29 mouse cellular contexts compared by ENCODE assay signal in the genomic region with DNA sequence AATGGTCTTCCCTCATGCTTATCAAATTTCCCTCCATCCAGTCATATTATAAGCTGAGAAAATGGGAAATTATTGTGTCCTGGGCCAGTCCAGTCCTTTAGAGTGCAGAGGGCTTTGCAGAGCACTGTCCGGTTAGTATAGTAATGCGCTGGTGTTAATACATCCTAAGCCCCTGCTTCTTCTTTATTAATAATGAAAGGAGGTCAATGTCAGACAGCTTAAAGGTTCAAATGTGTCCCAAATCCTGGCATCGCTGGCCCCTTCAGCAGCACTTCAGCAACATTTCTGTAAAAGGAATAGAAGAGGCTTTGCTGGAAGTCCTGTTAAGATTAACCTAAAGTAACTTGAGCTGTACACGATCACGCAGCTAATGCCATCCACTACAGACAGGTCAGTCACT. TPM values are rescaled to one million over a fixed set of nuclear protein-coding genes. Genes with fewer than 3 reads are reported as not detected.
"Had no signal": no experiment of that assay in that cellular context is flagged by ENCODE, and none has a peak within 500 bp of the region (broad histone marks: within the 10 kb centered on the region; RNA-seq: fewer than 3 reads in every experiment).

No protein-coding gene starts in this region.

- H3K4me3 ChIP-seq: embryonic facial prominence, embryonic 10.5 days; embryonic facial prominence, embryonic 12.5 days; embryonic facial prominence, embryonic 13.5 days; embryonic facial prominence, embryonic 15.5 days; erythroblast, embryonic 14.5 days; forebrain, embryonic 10.5 days; forebrain, embryonic 12.5 days; forebrain, embryonic 13.5 days; forebrain, embryonic 15.5 days; gastrocnemius, adult 2 months had no signal

- ATAC-seq: forebrain, embryonic 13.5 days; forebrain, embryonic 14.5 days; forebrain, embryonic 15.5 days; forebrain, embryonic 16.5 days; forebrain, postnatal 0 days had no signal

- H3K27ac ChIP-seq: embryonic facial prominence, embryonic 10.5 days; embryonic facial prominence, embryonic 12.5 days; embryonic facial prominence, embryonic 13.5 days; embryonic facial prominence, embryonic 15.5 days; forebrain, embryonic 10.5 days; forebrain, embryonic 12.5 days; forebrain, embryonic 13.5 days; forebrain, embryonic 15.5 days; gastrocnemius, adult 2 months had no signal

- H3K4me2 ChIP-seq: embryonic facial prominence, embryonic 12.5 days; embryonic facial prominence, embryonic 13.5 days; embryonic facial prominence, embryonic 15.5 days; forebrain, embryonic 12.5 days; forebrain, embryonic 13.5 days; forebrain, embryonic 15.5 days had no signal

- H3K36me3 ChIP-seq: forebrain, embryonic 15.5 days had no signal

- DNase-seq: cerebellum, adult 18-20 months; cerebellum, adult 2 months; cerebellum, adult 8-10 months; cerebellum, adult 9-10 months; cerebellum, adult 9-11 months; cerebellum, postnatal 10 days; cerebellum, postnatal 14 days; cerebellum, postnatal 25 days; cerebellum, postnatal 36 days; embryo, embryonic 11 days; forebrain, postnatal 0 days; gastrocnemius, adult 2 months; gastrocnemius, postnatal 10 days; gastrocnemius, postnatal 14 days; gastrocnemius, postnatal 25 days; gastrocnemius, postnatal 36 days; heart, adult 18-20 months had no signal

- H3K9me3 ChIP-seq: embryonic facial prominence, embryonic 12.5 days; embryonic facial prominence, embryonic 13.5 days; embryonic facial prominence, embryonic 15.5 days; forebrain, embryonic 10.5 days; forebrain, embryonic 12.5 days; forebrain, embryonic 13.5 days; forebrain, embryonic 15.5 days had no signal

- H3K27me3 ChIP-seq: embryonic facial prominence, embryonic 12.5 days; embryonic facial prominence, embryonic 13.5 days; embryonic facial prominence, embryonic 15.5 days; forebrain, embryonic 12.5 days; forebrain, embryonic 13.5 days; forebrain, embryonic 15.5 days had no signal

- H3K9ac ChIP-seq: embryonic facial prominence, embryonic 12.5 days; embryonic facial prominence, embryonic 13.5 days; embryonic facial prominence, embryonic 15.5 days; forebrain, embryonic 12.5 days; forebrain, embryonic 13.5 days; forebrain, embryonic 15.5 days; forebrain, postnatal 0 days had no signal

RNA-seq across cellular contexts. Expression of gene Aknad1, which starts 28.2 kb away (rescaled TPM):
- polyA plus RNA-seq: cerebellum, adult 2 months; forebrain, embryonic 10.5 days; forebrain, embryonic 11.5 days; forebrain, embryonic 12.5 days; forebrain, embryonic 13.5 days; forebrain, embryonic 14.5 days; forebrain, embryonic 15.5 days; forebrain, embryonic 16.5 days; forebrain, postnatal 0 days had no signal
